Mouse (Mus musculus) neural tube, embryonic 12.5 days (tissue): Measurements from ENCODE around the gene Srp14. TPM values are rescaled to one million over a fixed set of nuclear protein-coding genes. Genes with fewer than 3 reads are reported as not detected.
A peak's percentile ranks its signal among the peaks of the same experiment; 100 is the strongest.

Experiments
- ATAC-seq: fragments of 200-750 bp; cut with Nextera tagmentation; 2 replicates; pipeline ENCODE4 v1.8.0; 2017; ENCODE audit warnings: low read depth, mild to moderate bottlenecking, moderate TSS enrichment, moderate library complexity; ENCODE audit not compliant: low FRiP score
- H3K27ac ChIP-seq: fragments of 300-500 bp; sonication (generic); 2 replicates; pipeline ENCODE4 v1.5.1; 2016
- H3K27me3 ChIP-seq: fragments of 300-500 bp; sonication (generic); replicated peaks from 2 replicates; pipeline ENCODE4 v1.6.1; 2016; ENCODE audit warnings: mild to moderate bottlenecking
- H3K36me3 ChIP-seq: fragments of 300-500 bp; sonication (generic); 2 replicates; pipeline ENCODE4 v1.6.1; 2016; ENCODE audit warnings: mild to moderate bottlenecking
- H3K4me1 ChIP-seq: fragments of 300-500 bp; sonication (generic); 2 replicates; pipeline ENCODE4 v1.6.1; 2016
- H3K4me2 ChIP-seq: fragments of 300-500 bp; sonication (generic); replicated peaks from 2 replicates; pipeline ENCODE4 v1.6.1; 2016; ENCODE audit warnings: mild to moderate bottlenecking
- H3K4me3 ChIP-seq: fragments of 300-500 bp; sonication (generic); 2 replicates; pipeline ENCODE4 v1.5.1; 2016
- H3K9ac ChIP-seq: fragments of 300-500 bp; sonication (generic); 2 replicates; pipeline ENCODE4 v1.6.1; 2016; ENCODE audit warnings: mild to moderate bottlenecking
- H3K9me3 ChIP-seq: fragments of 300-500 bp; sonication (generic); 2 replicates; pipeline ENCODE4 v1.6.1; 2016; ENCODE audit warnings: mild to moderate bottlenecking
- WGBS: fragments of 180-500 bp; shearing (Covaris S2); methylation state at CpG from one replicate; pipeline ENCODE4 v1.1.7; 2016; 5-methylcytosine and 5-hydroxymethylcytosine counted together
- polyA plus RNA-seq: library from polyadenylated mRNA; unstranded; fragments of >200 nt; fragmentation: Nextera tagmentation; extraction: Ambion mirVana; gene quantifications from 2 replicates; pipeline ENCODE4 v1.2.1, GENCODE M21; 2016

Srp14 gene
- polyA plus RNA-seq, 1 experiment from 2014 or later, result 305 TPM

DNA sequence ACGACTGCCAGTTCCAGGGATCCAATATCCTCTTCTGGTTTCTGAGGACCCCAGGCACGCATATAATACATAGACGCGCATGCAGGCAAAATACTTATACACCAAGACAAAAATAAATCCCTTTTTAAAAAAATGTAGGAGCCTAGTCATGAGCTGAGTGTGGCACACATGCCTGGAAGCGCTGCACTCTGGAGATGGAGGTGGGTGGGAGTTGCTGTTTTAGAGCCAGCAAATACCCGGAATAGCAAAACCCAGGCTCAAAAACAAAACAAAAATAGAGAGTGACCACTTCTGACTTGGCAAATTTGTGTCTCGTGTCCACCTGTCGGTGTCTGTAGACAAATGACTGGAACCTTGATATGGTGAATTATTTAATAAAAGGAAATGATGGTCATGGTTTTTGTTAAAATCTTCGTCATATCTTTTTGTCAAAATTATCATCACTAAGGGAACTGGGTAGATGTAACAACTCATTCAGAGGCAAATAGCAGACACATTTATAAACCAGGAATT is 4.9 kb upstream of the Srp14 start:
- ATAC-seq, result no peak
- 86% methylated on average over 9 of the region's 9 CpGs for WGBS
- no peaks in the 10 kb centered on the region for H3K9me3 ChIP-seq
- H3K36me3 ChIP-seq, result no peaks in the 10 kb centered on the region
- no peak overlapping the region for H3K27ac ChIP-seq
- H3K4me2 ChIP-seq, result no peak overlapping the region
- no peak overlapping the region for H3K4me3 ChIP-seq
- no peaks in the 10 kb centered on the region for H3K27me3 ChIP-seq
- H3K9ac ChIP-seq, result no peak overlapping the region
- no peaks in the 10 kb centered on the region for H3K4me1 ChIP-seq

DNA sequence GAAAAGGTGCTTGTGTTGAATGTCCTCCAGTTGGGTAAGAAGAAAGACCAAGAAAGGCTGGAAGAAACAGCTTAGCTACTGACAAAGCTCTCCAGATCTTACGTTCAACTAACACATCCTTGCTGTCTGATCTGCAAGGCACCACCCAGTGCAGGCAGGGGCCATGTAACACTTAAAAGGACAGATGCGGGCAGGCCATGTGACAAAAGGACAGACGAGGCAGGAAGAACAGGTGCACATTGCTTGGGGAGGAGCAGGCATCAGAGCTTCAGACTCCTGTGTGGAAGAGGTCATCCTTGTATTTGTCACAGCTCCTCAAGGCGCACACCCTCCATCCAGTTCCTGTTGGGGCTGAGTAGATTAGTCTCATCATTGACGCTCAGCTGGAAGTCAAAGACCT is 3.5 kb upstream of the Srp14 start:
- Histone ChIP-seq H3K27ac (no peak overlapping the region), H3K4me3 (no peak overlapping the region), H3K9ac (no peak overlapping the region), H3K4me1 (peaks cover 10% of the 10 kb centered on the region), H3K36me3 (no peaks in the 10 kb centered on the region), H3K27me3 (no peaks in the 10 kb centered on the region), H3K4me2 (no peak overlapping the region), H3K9me3 (no peaks in the 10 kb centered on the region)
- ATAC-seq, result no peak
- WGBS, result 88% methylated on average over 5 of the region's 5 CpGs

DNA sequence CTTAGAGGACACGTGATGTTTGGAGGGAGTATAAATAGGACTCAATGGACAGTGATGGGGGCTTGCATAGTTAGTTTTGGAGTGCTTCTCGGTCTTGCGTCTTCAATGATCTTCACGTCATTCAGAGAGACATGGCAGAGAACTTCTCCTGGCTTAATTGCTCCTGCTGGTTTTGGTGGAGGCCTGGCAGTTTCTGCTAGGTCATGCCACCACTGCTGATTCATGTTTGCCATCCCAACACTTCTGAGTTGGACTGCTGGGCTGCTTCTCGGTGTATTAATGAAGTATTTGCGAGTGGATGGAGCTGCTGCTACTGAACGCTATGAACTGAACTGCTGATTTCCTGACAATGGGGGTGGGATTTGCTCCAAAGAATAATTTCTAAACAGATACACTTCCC is 1.4 kb upstream of the Srp14 start:
- Histone ChIP-seq H3K9ac (no peak overlapping the region), H3K9me3 (no peaks in the 10 kb centered on the region), H3K27me3 (no peaks in the 10 kb centered on the region), H3K27ac (no peak overlapping the region), H3K4me1 (peaks cover 13% of the 10 kb centered on the region), H3K4me2 (no peak overlapping the region), H3K4me3 (no peak overlapping the region), H3K36me3 (peaks cover 13% of the 10 kb centered on the region)
- WGBS, result 93% methylated on average over 7 of the region's 7 CpGs
- ATAC-seq, result no peak

DNA sequence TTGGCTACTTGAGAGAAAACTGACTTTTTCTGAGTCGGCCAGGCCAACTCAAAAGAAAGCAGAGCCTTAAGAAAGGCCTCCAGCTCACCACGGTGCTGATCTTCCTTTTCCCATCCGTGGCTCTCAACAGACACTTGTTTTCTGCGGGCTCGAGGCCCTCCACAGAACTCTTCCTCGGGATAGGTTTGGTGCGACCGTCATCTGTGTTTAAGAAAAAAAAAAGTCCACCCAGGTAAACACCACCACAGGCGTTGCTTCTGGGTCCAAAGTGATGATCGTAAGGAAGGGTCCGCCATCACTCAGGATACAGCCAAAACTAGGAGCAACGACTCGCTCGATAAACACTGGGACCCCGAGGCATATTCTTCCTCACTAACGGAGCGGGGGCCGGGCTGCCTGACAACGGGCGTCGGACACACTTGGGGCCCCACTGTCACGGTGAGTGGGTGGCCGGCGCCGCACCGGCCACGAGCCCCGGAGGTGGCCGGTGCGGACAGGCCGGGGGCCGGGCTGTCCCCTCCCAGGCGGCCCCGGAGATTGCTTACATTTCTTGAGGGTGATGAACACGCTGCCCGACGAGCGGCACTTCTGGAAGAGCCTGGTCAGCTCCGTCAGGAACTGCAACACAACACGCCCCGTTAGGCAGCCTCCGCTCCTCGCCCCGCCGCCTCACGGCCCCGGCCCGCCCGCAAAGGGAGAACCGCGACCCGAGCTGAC is 520 bp downstream of the Srp14 start:
- H3K4me3 ChIP-seq, result peak overlapping the region; percentile 92
- H3K9ac ChIP-seq, result peak overlapping the region; percentile 85
- H3K27ac ChIP-seq, result peak overlapping the region; percentile 68
- no peaks in the 10 kb centered on the region for H3K27me3 ChIP-seq
- peak overlapping the region; percentile 94 for H3K4me2 ChIP-seq
- 3% methylated on average over 52 of the region's 52 CpGs for WGBS
- H3K4me1 ChIP-seq, result peaks cover 13% of the 10 kb centered on the region
- H3K36me3 ChIP-seq, result peaks cover 30% of the 10 kb centered on the region
- ATAC-seq, result peak; percentile 58
- H3K9me3 ChIP-seq, result no peaks in the 10 kb centered on the region

DNA sequence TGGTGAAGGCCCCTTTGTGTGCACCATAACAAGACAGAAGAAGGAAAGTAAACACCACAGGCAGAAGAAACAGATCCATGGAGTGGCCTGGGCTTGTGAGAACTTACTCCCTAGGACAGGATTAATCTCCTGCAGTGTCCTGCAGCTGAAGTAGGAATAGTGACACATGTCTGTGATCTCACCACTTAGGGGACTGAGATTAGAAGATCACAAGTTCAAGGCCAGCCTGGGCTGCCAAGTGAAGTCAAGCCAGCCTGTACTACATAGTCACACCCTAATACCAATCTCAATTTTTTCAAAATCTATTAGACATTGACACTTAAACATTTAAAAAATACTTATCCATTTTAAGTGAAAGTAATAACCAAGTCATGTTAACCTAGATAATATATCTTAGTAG is 11.2 kb downstream of the Srp14 start:
- H3K4me1 ChIP-seq, result no peaks in the 10 kb centered on the region
- ATAC-seq, result no peak
- H3K27me3 ChIP-seq, result no peaks in the 10 kb centered on the region
- no peaks in the 10 kb centered on the region for H3K9me3 ChIP-seq
- H3K4me2 ChIP-seq, result no peak overlapping the region
- H3K9ac ChIP-seq, result no peak overlapping the region
- H3K27ac ChIP-seq, result no peak overlapping the region
- no peak overlapping the region for H3K4me3 ChIP-seq
- peaks cover 70% of the 10 kb centered on the region for H3K36me3 ChIP-seq

DNA sequence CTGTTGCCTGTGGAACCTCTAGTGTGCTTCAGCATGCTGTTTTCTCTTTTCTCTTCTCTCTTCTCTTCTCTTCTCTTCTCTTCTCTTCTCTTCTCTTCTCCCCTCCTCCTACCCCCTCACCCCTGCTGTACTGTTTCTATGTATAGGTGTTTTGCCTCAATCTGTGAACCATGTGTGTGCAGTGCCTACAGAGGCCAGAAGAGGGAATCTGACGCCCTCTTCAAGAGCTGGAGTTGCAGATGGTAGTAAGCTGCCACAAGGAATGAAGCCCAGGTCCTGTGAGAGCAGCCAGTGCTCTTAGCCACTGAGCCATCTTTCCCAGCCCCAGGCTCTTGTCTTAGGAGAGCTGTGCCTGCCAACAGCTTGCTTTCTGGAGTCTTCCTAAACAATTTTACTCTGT is 12.9 kb downstream of the Srp14 start:
- Histone ChIP-seq H3K4me1 (no peaks in the 10 kb centered on the region), H3K9ac (no peak overlapping the region), H3K36me3 (peaks cover 69% of the 10 kb centered on the region), H3K4me2 (no peak overlapping the region), H3K4me3 (no peak overlapping the region), H3K27me3 (no peaks in the 10 kb centered on the region), H3K9me3 (no peaks in the 10 kb centered on the region), H3K27ac (no peak overlapping the region)
- ATAC-seq, result no peak
- WGBS, result 69% methylated on average over 1 of the region's 1 CpGs

DNA sequence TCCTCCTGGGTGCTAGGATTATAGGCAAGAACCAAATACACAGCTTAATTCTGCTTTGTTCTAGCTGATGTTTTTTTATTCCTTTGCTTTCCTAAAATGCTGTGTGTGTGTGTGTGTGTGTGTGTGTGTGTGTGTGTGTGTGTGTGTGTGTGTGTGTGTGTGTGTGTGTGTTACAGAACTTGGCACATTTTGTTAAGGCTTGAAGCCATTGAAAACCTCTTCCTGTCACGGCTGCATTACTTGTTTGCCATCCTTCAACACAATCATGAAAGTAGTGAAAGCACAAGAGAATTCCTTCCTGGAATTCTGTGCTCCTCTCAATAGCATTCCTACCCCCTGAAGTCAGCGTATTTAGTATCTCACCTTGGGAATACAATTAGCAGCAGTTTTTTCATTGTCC is 13.6 kb downstream of the Srp14 start:
- ATAC-seq, result no peak

DNA sequence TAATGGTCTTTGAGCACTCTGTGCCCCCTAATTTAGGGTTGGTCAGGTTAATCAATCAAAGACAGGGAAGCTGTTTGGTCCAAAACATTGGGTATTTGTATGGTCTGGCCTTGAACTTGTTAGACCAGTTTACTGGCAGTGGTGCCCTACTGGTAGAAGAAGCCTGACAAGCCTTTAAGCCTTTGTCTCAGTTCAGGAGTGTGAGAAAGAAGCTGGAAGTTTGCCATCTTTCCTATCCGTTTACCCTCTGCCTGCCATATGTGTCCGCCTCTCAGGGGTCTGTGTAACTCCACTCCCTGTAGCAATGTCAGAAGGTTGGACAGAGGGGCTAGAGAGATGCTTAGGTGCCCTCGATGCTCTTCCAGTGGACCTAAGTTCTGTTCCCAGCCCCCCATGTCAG is 15.1 kb downstream of the Srp14 start:
- Histone ChIP-seq H3K9me3 (no peaks in the 10 kb centered on the region), H3K9ac (no peak overlapping the region), H3K4me2 (no peak overlapping the region), H3K36me3 (peaks cover 59% of the 10 kb centered on the region), H3K27me3 (no peaks in the 10 kb centered on the region), H3K27ac (no peak overlapping the region), H3K4me1 (no peaks in the 10 kb centered on the region), H3K4me3 (no peak overlapping the region)
- 80% methylated on average over 3 of the region's 3 CpGs for WGBS
- ATAC-seq, result no peak

More for the DNA sequence above, 13.6 kb downstream of the Srp14 start:
- H3K27ac ChIP-seq, result no peak overlapping the region
- 83% methylated on average over 2 of the region's 2 CpGs for WGBS
- H3K4me3 ChIP-seq, result no peak overlapping the region
- no peak overlapping the region for H3K4me2 ChIP-seq
- no peaks in the 10 kb centered on the region for H3K4me1 ChIP-seq
- no peaks in the 10 kb centered on the region for H3K27me3 ChIP-seq
- H3K9ac ChIP-seq, result no peak overlapping the region
- H3K9me3 ChIP-seq, result no peaks in the 10 kb centered on the region
- H3K36me3 ChIP-seq, result peaks cover 65% of the 10 kb centered on the region

DNA sequence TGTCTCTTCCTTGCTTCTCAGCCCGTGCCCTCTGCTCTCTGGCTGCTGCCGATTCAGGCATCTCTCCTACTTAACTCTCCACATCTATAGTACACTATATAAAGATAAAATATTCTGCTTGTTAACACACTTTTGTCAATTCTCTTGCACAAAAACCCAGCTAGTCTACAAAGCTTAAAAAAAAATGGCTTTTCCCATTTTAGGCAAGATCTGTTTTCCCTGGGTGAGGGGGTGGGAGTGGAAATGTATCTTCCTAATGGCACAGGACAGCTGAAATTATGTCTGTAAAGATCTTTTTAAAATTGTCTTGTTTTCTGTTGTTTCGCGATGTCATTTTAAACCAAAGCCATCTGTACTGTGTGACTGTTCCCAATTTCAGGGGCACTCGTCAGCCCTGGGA is 16.0 kb downstream of the Srp14 start:
- no peaks in the 10 kb centered on the region for H3K27me3 ChIP-seq
- no peak overlapping the region for H3K27ac ChIP-seq
- peaks cover 53% of the 10 kb centered on the region for H3K36me3 ChIP-seq
- no peaks in the 10 kb centered on the region for H3K9me3 ChIP-seq
- no peak overlapping the region for H3K4me3 ChIP-seq
- H3K4me1 ChIP-seq, result no peaks in the 10 kb centered on the region
- no peak overlapping the region for H3K9ac ChIP-seq
- WGBS, result 89% methylated on average over 5 of the region's 5 CpGs
- no peak for ATAC-seq
- H3K4me2 ChIP-seq, result no peak overlapping the region

DNA sequence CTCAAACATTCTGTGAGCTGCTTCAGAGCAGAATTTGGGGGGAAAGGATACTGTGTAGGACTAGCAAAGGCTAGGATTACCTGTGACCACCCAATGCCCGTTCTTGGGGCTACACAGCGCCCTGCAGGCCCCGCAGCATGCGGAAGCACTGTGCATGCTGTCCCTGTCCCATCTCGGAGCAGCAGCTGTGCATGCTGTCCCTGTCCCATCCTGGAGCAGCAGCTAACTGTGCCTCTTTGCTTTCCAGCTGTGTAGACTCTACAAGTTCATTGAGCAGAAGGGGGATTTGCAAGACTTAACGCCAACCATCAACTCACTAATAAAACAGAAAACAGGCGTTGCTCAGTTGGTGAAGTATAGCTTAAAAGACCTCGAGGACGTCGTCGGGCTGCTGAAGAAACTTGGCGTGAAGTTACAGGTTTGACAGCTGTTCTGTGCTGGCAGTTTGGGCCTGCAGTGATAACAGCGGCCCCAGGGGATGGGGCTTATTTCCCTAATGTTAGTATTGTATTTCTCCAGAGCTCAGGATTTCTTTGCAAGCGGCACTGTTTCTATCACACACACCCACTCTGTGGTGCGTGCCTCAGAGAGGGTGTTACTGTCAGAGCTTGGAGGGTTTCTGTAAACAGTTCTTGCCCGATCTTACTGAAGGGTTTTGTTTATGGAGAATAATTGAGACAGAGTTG is 17.9 kb downstream of the Srp14 start:
- no peaks in the 10 kb centered on the region for H3K27me3 ChIP-seq
- no peak overlapping the region for H3K9ac ChIP-seq
- no peaks in the 10 kb centered on the region for H3K4me1 ChIP-seq
- no peak for ATAC-seq
- H3K27ac ChIP-seq, result no peak overlapping the region
- no peaks in the 10 kb centered on the region for H3K9me3 ChIP-seq
- peaks cover 39% of the 10 kb centered on the region for H3K36me3 ChIP-seq
- no peak overlapping the region for H3K4me2 ChIP-seq
- no peak overlapping the region for H3K4me3 ChIP-seq
- 87% methylated on average over 16 of the region's 16 CpGs for WGBS

DNA sequence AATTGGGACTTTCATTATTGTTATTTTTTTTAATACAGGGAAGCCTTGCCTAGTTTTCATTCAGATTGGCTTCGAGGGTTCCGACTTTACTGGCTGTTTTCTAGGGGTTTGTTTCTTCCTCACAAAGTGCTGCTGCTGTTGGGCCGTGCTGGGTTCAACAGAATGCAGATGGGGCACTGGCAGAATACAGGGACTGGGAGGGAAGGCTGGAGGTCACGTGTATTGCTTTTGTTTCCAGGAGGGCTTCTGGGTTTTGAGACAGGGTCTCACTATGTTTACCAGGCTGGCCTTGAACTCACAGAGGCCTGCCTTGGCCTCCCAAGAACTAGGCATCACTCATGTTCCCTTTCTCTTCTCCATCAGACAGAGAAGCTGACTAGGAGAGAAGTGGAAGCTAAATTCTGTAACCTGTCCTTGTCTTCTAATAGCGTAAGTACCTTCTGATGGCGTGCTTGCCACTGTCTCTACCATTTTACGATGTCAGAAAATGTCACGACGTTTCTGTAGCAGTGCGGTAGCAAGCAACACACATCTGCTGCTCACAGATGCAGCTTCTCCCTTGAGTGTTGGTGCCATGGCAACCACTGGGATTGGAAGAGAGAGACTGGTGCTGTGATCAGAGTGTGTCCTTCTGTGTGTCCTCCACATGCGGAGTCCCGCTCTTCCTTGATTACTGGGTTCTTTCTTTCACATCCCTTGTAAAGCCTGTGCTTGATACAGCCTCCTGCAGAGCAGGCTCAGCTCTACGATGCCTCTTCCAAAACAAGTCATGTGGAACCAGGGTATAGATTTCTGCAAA is 21.8 kb downstream of the Srp14 start:
- peak; percentile 87 for ATAC-seq
- peaks cover 16% of the 10 kb centered on the region for H3K36me3 ChIP-seq
- WGBS, result 63% methylated on average over 13 of the region's 13 CpGs
- peak overlapping the region; percentile 28; the same call in 1 of the 2 replicates for H3K27ac ChIP-seq
- H3K9me3 ChIP-seq, result no peaks in the 10 kb centered on the region
- H3K4me2 ChIP-seq, result no peak overlapping the region
- H3K9ac ChIP-seq, result no peak overlapping the region
- no peaks in the 10 kb centered on the region for H3K27me3 ChIP-seq
- no peaks in the 10 kb centered on the region for H3K4me1 ChIP-seq
- H3K4me3 ChIP-seq, result no peak overlapping the region

DNA sequence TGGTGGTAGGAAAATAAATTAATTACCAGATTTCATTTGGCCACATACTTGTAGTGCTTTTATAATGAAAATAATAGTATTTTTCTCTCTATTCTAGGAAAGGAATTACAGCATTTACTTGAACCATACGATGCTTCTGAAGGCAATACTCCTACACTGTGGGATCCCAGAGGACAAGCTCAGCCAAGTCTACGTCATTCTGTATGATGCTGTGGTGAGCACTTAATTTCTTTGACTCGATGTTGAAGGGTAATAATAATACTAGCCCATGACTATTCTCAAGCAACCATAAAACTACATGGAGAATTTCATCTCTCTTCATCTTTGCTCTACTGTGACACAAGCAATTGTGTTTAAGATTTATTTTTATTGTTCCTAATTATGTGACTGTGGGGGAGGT is 22.5 kb downstream of the Srp14 start:
- no peaks in the 10 kb centered on the region for H3K9me3 ChIP-seq
- peaks cover 12% of the 10 kb centered on the region for H3K36me3 ChIP-seq
- H3K27me3 ChIP-seq, result no peaks in the 10 kb centered on the region
- no peak overlapping the region for H3K4me2 ChIP-seq
- peak; percentile 45; the same call in 1 of the 2 replicates for ATAC-seq
- H3K27ac ChIP-seq, result no peak overlapping the region
- WGBS, result 73% methylated on average over 3 of the region's 3 CpGs
- no peaks in the 10 kb centered on the region for H3K4me1 ChIP-seq
- H3K4me3 ChIP-seq, result no peak overlapping the region
- H3K9ac ChIP-seq, result no peak overlapping the region
